Mouse (Mus musculus): ENCODE results near the gene Syt15. TPM values are rescaled to one million over a fixed set of nuclear protein-coding genes. Genes with fewer than 3 reads are reported as not detected.
A peak's percentile ranks its signal among the peaks of the same experiment; 100 is the strongest.

Gene Syt15
- polyA plus RNA-seq (2014; fragmentation: Nextera tagmentation; extraction: Ambion mirVana), result 0.10 and 0.11 TPM in 2 replicates

DNA sequence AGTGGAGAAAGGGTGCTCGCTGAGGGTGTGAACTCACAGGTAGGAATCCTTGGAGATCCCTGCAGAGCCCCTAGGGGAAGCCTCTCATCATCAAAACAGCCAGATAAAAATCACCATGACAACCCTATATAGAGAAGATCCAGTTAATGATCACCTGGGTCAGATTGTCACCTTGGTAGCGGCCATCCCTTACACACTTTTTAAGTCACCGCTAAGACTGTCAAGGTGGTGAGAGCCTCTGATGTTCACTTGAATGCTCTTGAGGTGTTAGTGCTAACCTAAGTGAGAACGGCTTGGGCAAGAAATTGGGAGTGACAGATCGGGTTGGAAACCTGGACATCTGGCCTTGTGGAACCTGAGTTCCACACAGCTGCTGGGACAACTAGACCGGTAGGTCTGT, at the start of gene Syt15:
Syt15 (plus strand) TSS at position 301 of the 400 bp plus-strand sequence.
- peak within 1 kb of the TSS; percentile 40 for H3K4me2 ChIP-seq
- DNase-seq (ENCODE audit: low spot score, missing footprints) (no peak), ATAC-seq (ENCODE audit: low FRiP score) (no peak)
- H3K27ac ChIP-seq (ENCODE audit: low read depth, low read length), result no peak within 1 kb of the TSS
- no peak within 1 kb of the TSS for H3K9ac ChIP-seq (ENCODE audit: low read length)
- no peaks in the 10 kb centered on the region for H3K9me3 ChIP-seq (ENCODE audit: control insufficient read depth, low read length)
- H3K4me3 ChIP-seq (ENCODE audit: low read depth, low read length), result peak within 1 kb of the TSS; percentile 22
- WGBS, result 73% methylated on average over 6 of the region's 6 CpGs
- peaks cover 10% of the 10 kb centered on the region for H3K27me3 ChIP-seq (ENCODE audit: control insufficient read depth, insufficient read depth, low read length)
- H3K36me3 ChIP-seq (ENCODE audit: control insufficient read depth, insufficient read depth, low read length), result no peaks in the 10 kb centered on the region
- no peaks in the 10 kb centered on the region for H3K4me1 ChIP-seq (ENCODE audit: control insufficient read depth, insufficient read depth, low read length)

- ATAC-seq (ENCODE audit: low FRiP score) (no peak), DNase-seq (ENCODE audit: low spot score, missing footprints) (no peak)
- Histone ChIP-seq H3K4me2 (no peak overlapping the region), H3K4me3 (ENCODE audit: low read depth, low read length) (no peak overlapping the region), H3K27ac (ENCODE audit: low read depth, low read length) (no peak overlapping the region), H3K9ac (ENCODE audit: low read length) (no peak overlapping the region), H3K4me1 (ENCODE audit: control insufficient read depth, insufficient read depth, low read length) (no peaks in the 10 kb centered on the region), H3K36me3 (ENCODE audit: control insufficient read depth, insufficient read depth, low read length) (no peaks in the 10 kb centered on the region), H3K9me3 (ENCODE audit: control insufficient read depth, low read length) (no peaks in the 10 kb centered on the region), H3K27me3 (ENCODE audit: control insufficient read depth, insufficient read depth, low read length) (no peaks in the 10 kb centered on the region)
- WGBS, result 96% methylated on average over 3 of the region's 3 CpGs
These were observed 48.3 kb upstream of the Syt15 start for GRCm38 (mm10) chr14:34171107-34171506.

GRCm38 (mm10) chr14:34179351-34179750, 40.0 kb upstream of the Syt15 start:
- Histone ChIP-seq H3K27ac (ENCODE audit: low read depth, low read length) (no peak overlapping the region), H3K4me3 (ENCODE audit: low read depth, low read length) (no peak overlapping the region), H3K9me3 (ENCODE audit: control insufficient read depth, low read length) (no peaks in the 10 kb centered on the region), H3K4me1 (ENCODE audit: control insufficient read depth, insufficient read depth, low read length) (no peaks in the 10 kb centered on the region), H3K4me2 (no peak overlapping the region), H3K9ac (ENCODE audit: low read length) (no peak overlapping the region), H3K36me3 (ENCODE audit: control insufficient read depth, insufficient read depth, low read length) (no peaks in the 10 kb centered on the region), H3K27me3 (ENCODE audit: control insufficient read depth, insufficient read depth, low read length) (no peaks in the 10 kb centered on the region)
- ATAC-seq (ENCODE audit: low FRiP score) (no peak), DNase-seq (ENCODE audit: low spot score, missing footprints) (no peak)
- 88% methylated on average over 3 of the region's 3 CpGs for WGBS

GRCm38 (mm10) chr14:34183101-34183500, 36.3 kb upstream of the Syt15 start:
- no peak overlapping the region for H3K4me3 ChIP-seq (ENCODE audit: low read depth, low read length)
- H3K9ac ChIP-seq (ENCODE audit: low read length), result no peak overlapping the region
- no peaks in the 10 kb centered on the region for H3K4me1 ChIP-seq (ENCODE audit: control insufficient read depth, insufficient read depth, low read length)
- H3K36me3 ChIP-seq (ENCODE audit: control insufficient read depth, insufficient read depth, low read length), result no peaks in the 10 kb centered on the region
- no peak overlapping the region for H3K27ac ChIP-seq (ENCODE audit: low read depth, low read length)
- no peak overlapping the region for H3K4me2 ChIP-seq
- no peaks in the 10 kb centered on the region for H3K9me3 ChIP-seq (ENCODE audit: control insufficient read depth, low read length)
- no peaks in the 10 kb centered on the region for H3K27me3 ChIP-seq (ENCODE audit: control insufficient read depth, insufficient read depth, low read length)
- DNase-seq (ENCODE audit: low spot score, missing footprints) (no peak), ATAC-seq (ENCODE audit: low FRiP score) (no peak)
- 89% methylated on average over 1 of the region's 1 CpGs for WGBS

DNA sequence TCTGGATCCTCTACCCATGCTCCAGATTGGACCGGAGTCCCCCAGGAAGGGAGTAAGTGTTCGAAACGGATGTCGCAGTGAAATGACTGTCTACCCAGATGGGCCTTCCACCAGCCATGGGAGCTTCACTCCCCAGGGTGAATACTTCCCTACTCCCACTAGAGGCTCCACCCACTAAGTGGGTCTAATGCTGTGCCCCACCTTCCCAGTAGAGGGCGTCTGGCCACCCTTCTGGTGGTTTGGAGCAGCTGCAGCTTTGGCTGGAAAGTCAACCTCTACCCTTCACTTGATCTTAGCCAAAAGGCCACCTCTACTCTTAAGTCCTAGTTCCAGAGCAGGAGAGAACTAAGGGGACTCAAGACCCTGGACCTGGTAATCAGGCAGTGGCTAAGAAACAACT, 30.8 kb upstream of the Syt15 start:
- no peak for ATAC-seq (ENCODE audit: low FRiP score)
- Histone ChIP-seq H3K27me3 (ENCODE audit: control insufficient read depth, insufficient read depth, low read length) (no peaks in the 10 kb centered on the region), H3K4me1 (ENCODE audit: control insufficient read depth, insufficient read depth, low read length) (no peaks in the 10 kb centered on the region), H3K27ac (ENCODE audit: low read depth, low read length) (no peak overlapping the region), H3K4me3 (ENCODE audit: low read depth, low read length) (no peak overlapping the region), H3K9ac (ENCODE audit: low read length) (no peak overlapping the region), H3K9me3 (ENCODE audit: control insufficient read depth, low read length) (no peaks in the 10 kb centered on the region), H3K36me3 (ENCODE audit: control insufficient read depth, insufficient read depth, low read length) (no peaks in the 10 kb centered on the region), H3K4me2 (no peak overlapping the region)
- DNase-seq (ENCODE audit: low spot score, missing footprints), result no peak
- 65% methylated on average over 5 of the region's 5 CpGs for WGBS

GRCm38 (mm10) chr14:34190361-34190760, 29.0 kb upstream of the Syt15 start:
- Histone ChIP-seq H3K27ac (ENCODE audit: low read depth, low read length) (no peak overlapping the region), H3K4me3 (ENCODE audit: low read depth, low read length) (no peak overlapping the region), H3K36me3 (ENCODE audit: control insufficient read depth, insufficient read depth, low read length) (no peaks in the 10 kb centered on the region), H3K27me3 (ENCODE audit: control insufficient read depth, insufficient read depth, low read length) (no peaks in the 10 kb centered on the region), H3K9me3 (ENCODE audit: control insufficient read depth, low read length) (no peaks in the 10 kb centered on the region), H3K4me1 (ENCODE audit: control insufficient read depth, insufficient read depth, low read length) (no peaks in the 10 kb centered on the region), H3K9ac (ENCODE audit: low read length) (no peak overlapping the region), H3K4me2 (no peak overlapping the region)
- WGBS, result 75% methylated on average over 7 of the region's 7 CpGs
- ATAC-seq (ENCODE audit: low FRiP score) (no peak), DNase-seq (ENCODE audit: low spot score, missing footprints) (no peak)

DNA sequence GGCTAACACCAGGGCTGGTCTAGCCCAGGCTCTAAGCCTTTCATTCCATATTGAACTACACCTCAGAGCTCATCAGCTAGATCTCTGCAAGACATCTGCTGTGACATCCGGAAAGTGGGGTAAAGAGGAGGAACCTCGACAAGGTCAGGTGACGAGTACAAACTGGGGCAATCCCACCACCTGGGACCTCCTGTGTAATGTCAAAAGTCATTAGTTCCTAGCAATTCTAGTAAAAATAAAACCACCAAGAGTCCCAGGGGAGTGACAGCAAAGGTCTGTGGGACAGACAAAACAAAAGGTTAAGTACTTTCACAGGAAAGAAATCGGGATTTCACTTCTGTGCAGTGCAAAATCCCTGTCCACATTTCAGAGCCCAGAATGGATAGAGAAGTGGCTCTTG, 25.5 kb upstream of the Syt15 start:
- no peak for ATAC-seq (ENCODE audit: low FRiP score)
- H3K4me2 ChIP-seq, result no peak overlapping the region
- no peak for DNase-seq (ENCODE audit: low spot score, missing footprints)
- H3K27ac ChIP-seq (ENCODE audit: low read depth, low read length), result no peak overlapping the region
- no peak overlapping the region for H3K9ac ChIP-seq (ENCODE audit: low read length)
- H3K4me3 ChIP-seq (ENCODE audit: low read depth, low read length), result no peak overlapping the region
- no peaks in the 10 kb centered on the region for H3K27me3 ChIP-seq (ENCODE audit: control insufficient read depth, insufficient read depth, low read length)
- no peaks in the 10 kb centered on the region for H3K36me3 ChIP-seq (ENCODE audit: control insufficient read depth, insufficient read depth, low read length)
- no peaks in the 10 kb centered on the region for H3K9me3 ChIP-seq (ENCODE audit: control insufficient read depth, low read length)
- H3K4me1 ChIP-seq (ENCODE audit: control insufficient read depth, insufficient read depth, low read length), result no peaks in the 10 kb centered on the region
- 82% methylated on average over 4 of the region's 4 CpGs for WGBS

DNA sequence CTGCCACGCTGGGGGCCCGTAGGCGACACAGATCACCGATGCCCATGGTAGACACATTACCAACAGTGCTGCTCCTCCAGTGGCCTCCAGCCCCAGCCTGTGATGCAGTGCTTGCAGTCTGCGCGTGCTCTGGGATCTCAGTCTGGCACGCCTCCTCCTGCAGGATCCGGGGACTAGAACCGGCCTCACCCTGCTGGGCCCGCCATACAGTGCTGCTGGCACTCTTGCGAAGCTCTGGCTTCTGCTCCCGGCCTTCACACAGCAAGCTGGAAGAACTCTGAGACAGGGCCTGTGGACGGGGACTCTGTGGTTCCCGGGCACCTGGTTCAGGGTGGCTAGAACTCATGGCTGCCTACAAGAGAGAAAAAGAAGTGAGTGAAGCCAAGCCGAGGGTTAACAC, 23.9 kb upstream of the Syt15 start:
- DNase-seq (ENCODE audit: low spot score, missing footprints), result no peak
- WGBS, result 88% methylated on average over 15 of the region's 15 CpGs
- Histone ChIP-seq H3K9me3 (ENCODE audit: control insufficient read depth, low read length) (no peaks in the 10 kb centered on the region), H3K27ac (ENCODE audit: low read depth, low read length) (no peak overlapping the region), H3K9ac (ENCODE audit: low read length) (no peak overlapping the region), H3K4me3 (ENCODE audit: low read depth, low read length) (no peak overlapping the region), H3K36me3 (ENCODE audit: control insufficient read depth, insufficient read depth, low read length) (no peaks in the 10 kb centered on the region), H3K4me2 (no peak overlapping the region), H3K27me3 (ENCODE audit: control insufficient read depth, insufficient read depth, low read length) (0 out of 2 replicates have a peak, but pooled peaks cover under 1% of the 10 kb centered on the region), H3K4me1 (ENCODE audit: control insufficient read depth, insufficient read depth, low read length) (no peaks in the 10 kb centered on the region; the same call in 1 of the 2 replicates)
- no peak for ATAC-seq (ENCODE audit: low FRiP score)

GRCm38 (mm10) chr14:34196706-34197105, 22.7 kb upstream of the Syt15 start:
- H3K27ac ChIP-seq (ENCODE audit: low read depth, low read length), result no peak overlapping the region
- 61% methylated on average over 4 of the region's 4 CpGs for WGBS

More at GRCm38 (mm10) chr14:34196706-34197105, 22.7 kb upstream of the Syt15 start:
- H3K27me3 ChIP-seq (ENCODE audit: control insufficient read depth, insufficient read depth, low read length), result 0 out of 2 replicates have a peak, but pooled peaks cover 2% of the 10 kb centered on the region
- H3K9me3 ChIP-seq (ENCODE audit: control insufficient read depth, low read length), result no peaks in the 10 kb centered on the region
- H3K4me3 ChIP-seq (ENCODE audit: low read depth, low read length), result no peak overlapping the region
- H3K4me1 ChIP-seq (ENCODE audit: control insufficient read depth, insufficient read depth, low read length), result peaks cover 2% of the 10 kb centered on the region; the same call in 1 of the 2 replicates
- ATAC-seq (ENCODE audit: low FRiP score), result no peak
- H3K9ac ChIP-seq (ENCODE audit: low read length), result no peak overlapping the region
- no peak overlapping the region for H3K4me2 ChIP-seq
- H3K36me3 ChIP-seq (ENCODE audit: control insufficient read depth, insufficient read depth, low read length), result no peaks in the 10 kb centered on the region
- no peak for DNase-seq (ENCODE audit: low spot score, missing footprints)

Measured in midbrain, embryonic 11.5 days (tissue).